Mouse (Mus musculus) right cerebral cortex, postnatal 14 days (tissue): ENCODE measurements around the gene Glt28d2.
"Not testable (repeated sequence)": the region's sequence is repeated elsewhere in the genome, so short reads cannot be mapped to it uniquely, and the experiment has no call there.

Experiments used
- DNase-seq: peaks from one replicate; pipeline ENCODE4 v3.0.0; 2022

Gene Glt28d2

GRCm38 (mm10) chr3:85887239-85887827 lies at the start of gene Glt28d2, which contains the start of gene Gm37240:
Gene Glt28d2 (minus strand): TSS chr3:85887516.
Gene Gm37240 (minus strand): TSS chr3:85887518.
- DNase-seq, result peak; percentile 60

- no peak for DNase-seq
These were observed 46.3 kb upstream of the Glt28d2 start for GRCm38 (mm10) chr3:85933586-85933985.

- no peak for DNase-seq
These were observed 44.5 kb upstream of the Glt28d2 start for GRCm38 (mm10) chr3:85931859-85932258.

GRCm38 (mm10) chr3:85930671-85931255 lies 43.4 kb upstream of the Glt28d2 start:
- no peak for DNase-seq

GRCm38 (mm10) chr3:85929711-85930110 lies 42.4 kb upstream of the Glt28d2 start:
- no peak for DNase-seq

- DNase-seq, result no peak
These were observed 40.9 kb upstream of the Glt28d2 start for GRCm38 (mm10) chr3:85928140-85928611.

GRCm38 (mm10) chr3:85927296-85927695 lies 40.0 kb upstream of the Glt28d2 start:
- no peak for DNase-seq

- DNase-seq, result peak; percentile 93
These were observed 36.9 kb upstream of the Glt28d2 start for GRCm38 (mm10) chr3:85923954-85924945.

GRCm38 (mm10) chr3:85923343-85923742 lies 36.0 kb upstream of the Glt28d2 start:
- no peak for DNase-seq

- DNase-seq, result no peak
These were observed 35.0 kb upstream of the Glt28d2 start for GRCm38 (mm10) chr3:85922331-85922730.

- DNase-seq, result not testable (repeated sequence)
These were observed 33.4 kb upstream of the Glt28d2 start for GRCm38 (mm10) chr3:85920671-85921070.

- DNase-seq, result peak; percentile 22
These were observed 30.3 kb upstream of the Glt28d2 start for GRCm38 (mm10) chr3:85917600-85917999.

- no peak for DNase-seq
These were observed 27.5 kb upstream of the Glt28d2 start for GRCm38 (mm10) chr3:85914806-85915205.

GRCm38 (mm10) chr3:85907136-85907535 lies 19.8 kb upstream of the Glt28d2 start:
- no peak for DNase-seq

- DNase-seq, result no peak
These were observed 17.1 kb upstream of the Glt28d2 start for GRCm38 (mm10) chr3:85904371-85904770.

GRCm38 (mm10) chr3:85895020-85895419 lies 7.7 kb upstream of the Glt28d2 start:
- DNase-seq, result no peak

GRCm38 (mm10) chr3:85891571-85891970 lies 4.3 kb upstream of the Glt28d2 start:
- no peak for DNase-seq

- peak; percentile 18 for DNase-seq
These were observed 930 bp upstream of the Glt28d2 start for GRCm38 (mm10) chr3:85888221-85888671.

- DNase-seq, result no peak
These were observed 579 bp downstream of the Glt28d2 start for GRCm38 (mm10) chr3:85886636-85887238.

GRCm38 (mm10) chr3:85885906-85886305 lies 1.4 kb downstream of the Glt28d2 start:
- no peak for DNase-seq

GRCm38 (mm10) chr3:85880687-85881086 lies 6.6 kb downstream of the Glt28d2 start:
- DNase-seq, result no peak

GRCm38 (mm10) chr3:85880068-85880467 lies 7.2 kb downstream of the Glt28d2 start:
- no peak for DNase-seq

- DNase-seq, result no peak
These were observed 8.4 kb downstream of the Glt28d2 start for GRCm38 (mm10) chr3:85878911-85879310.
